Mouse (Mus musculus) thymus, postnatal 25 days (tissue): ENCODE data around the gene Cntn5.

Experiments used
- DNase-seq: peaks from one replicate; pipeline ENCODE4 v3.0.0; 2022

Cntn5 gene

GRCm38 (mm10) chr9:9653463-9653862, 1251.1 kb downstream of the Cntn5 start:
- DNase-seq = no peak

GRCm38 (mm10) chr9:9647361-9647760, 1257.2 kb downstream of the Cntn5 start:
- no peak for DNase-seq

GRCm38 (mm10) chr9:9646276-9646675, 1258.3 kb downstream of the Cntn5 start:
- no peak for DNase-seq
